Mouse (Mus musculus) ES-Bruce4 (cell line): ENCODE measurements around the gene Tex45.

Source experiments
- CTCF ChIP-seq: IDR thresholded peaks from one replicate; pipeline ENCODE4 v1.8.1; 2011; ENCODE audit warnings: low read depth, low read length
- EP300 ChIP-seq: IDR thresholded peaks from 2 replicates; pipeline ENCODE4 v1.6.1; 2011; ENCODE audit warnings: low read depth, low read length; ENCODE audit not compliant: insufficient read depth
- POLR2A ChIP-seq: IDR thresholded peaks from one replicate; pipeline ENCODE4 v1.8.1; 2011; ENCODE audit warnings: low read length; ENCODE audit not compliant: insufficient read depth

DNA sequence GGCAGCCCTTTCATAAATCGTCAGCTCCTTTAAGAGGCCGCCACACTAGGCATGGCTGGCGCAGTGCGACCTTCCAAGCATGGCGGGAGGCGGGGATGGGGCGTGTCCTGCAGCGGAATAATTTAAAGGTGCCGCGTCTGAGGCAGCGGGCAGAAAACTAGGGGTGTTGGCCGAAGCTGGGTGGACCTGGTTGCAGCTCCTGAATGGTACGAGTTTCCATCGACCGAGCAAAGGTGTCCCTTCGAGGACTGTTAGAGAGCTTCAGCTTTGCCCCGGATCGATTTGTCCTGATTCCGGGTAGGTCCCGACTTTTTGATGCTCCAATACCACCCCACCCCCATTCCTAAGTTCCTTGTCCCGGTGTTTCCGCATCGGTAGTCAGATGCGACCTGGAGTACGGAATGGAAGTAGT, 44.6 kb downstream of the Tex45 start, which contains the start of gene Pnpla6:
- TF ChIP-seq POLR2A (no peak), CTCF (no peak), EP300 (no peak)
